Mouse (Mus musculus) WW6 (cell line): ENCODE data around the gene Ankrd17.

ENCODE experiments used
- DNase-seq: peaks from one replicate; pipeline ENCODE4 v3.0.0-alpha.2; 2013; ENCODE audit warnings: low read depth, low spot score

Gene Ankrd17

DNA sequence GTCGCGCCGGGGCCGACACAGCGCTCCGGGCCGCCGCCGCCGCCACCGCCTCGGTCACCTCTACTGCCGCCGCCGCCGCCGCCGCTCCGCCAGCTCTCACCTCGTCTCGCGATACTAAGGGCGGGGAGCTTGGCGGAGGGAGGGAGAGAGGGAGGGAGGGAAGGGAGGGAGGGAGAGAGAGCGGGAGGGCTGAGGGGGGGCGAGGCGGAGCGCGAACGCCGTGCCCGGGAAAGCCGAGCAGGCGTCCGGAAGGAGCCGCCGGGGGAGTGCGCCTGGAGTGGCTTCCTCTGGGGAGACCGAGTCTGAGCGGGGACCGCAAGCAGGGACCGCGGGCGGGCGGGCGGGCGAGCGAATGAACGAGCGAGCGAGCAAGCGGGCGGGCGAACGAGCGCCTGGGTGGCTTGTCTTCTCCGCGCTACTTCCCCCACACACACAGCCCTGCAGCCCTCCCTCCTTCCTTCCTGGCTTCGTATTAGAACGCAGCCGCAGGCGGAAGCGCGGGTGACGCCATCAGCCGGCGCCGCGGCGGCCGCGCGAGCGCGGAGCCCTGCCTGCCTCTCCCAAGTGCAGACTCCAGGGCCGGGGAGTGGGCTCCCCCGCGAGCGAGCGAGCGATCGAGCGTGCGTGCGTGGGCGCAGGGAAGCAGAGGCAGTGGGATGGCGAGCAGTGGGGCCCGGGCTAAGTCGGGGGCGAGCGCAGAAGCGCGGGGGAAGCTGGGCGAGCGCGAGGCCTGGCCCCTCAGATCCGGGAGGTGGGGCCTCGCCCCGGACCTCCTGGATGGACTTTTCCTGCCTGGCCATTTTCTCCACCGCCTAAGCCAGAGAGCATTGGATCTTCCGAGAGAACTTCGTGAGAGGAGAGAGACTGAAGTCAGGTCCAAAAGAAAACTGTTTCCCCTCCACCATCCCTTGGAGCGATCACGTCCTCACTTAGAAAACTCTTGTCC lies at the start of gene Ankrd17:
Gene Ankrd17 (minus strand): TSS at position 457 of the 946 bp plus-strand sequence.
- peak; percentile 75 for DNase-seq

DNA sequence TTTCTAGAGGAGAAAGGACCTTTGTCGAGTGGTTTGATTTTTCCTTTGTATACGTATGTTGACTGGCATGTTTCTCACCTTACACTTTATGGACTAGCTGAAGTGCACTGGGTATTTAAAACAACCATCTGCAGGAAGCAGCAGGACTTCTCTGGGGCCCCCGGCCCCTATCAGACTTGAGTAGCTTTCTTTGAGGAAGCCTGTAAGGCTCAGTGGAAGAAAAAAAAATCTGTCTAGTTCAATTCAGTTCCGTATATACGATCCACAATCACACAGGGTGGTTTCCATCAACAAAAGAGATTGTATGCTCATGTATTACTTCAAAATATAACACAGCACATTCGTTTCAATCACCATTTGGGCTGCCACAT lies 48.5 kb upstream of the Ankrd17 start:
- DNase-seq: no peak

GRCm38 (mm10) chr5:90414142-90414924 lies 48.0 kb upstream of the Ankrd17 start:
- no peak for DNase-seq

- no peak for DNase-seq
Measured at GRCm38 (mm10) chr5:90405210-90405609, 38.8 kb upstream of the Ankrd17 start.

DNA sequence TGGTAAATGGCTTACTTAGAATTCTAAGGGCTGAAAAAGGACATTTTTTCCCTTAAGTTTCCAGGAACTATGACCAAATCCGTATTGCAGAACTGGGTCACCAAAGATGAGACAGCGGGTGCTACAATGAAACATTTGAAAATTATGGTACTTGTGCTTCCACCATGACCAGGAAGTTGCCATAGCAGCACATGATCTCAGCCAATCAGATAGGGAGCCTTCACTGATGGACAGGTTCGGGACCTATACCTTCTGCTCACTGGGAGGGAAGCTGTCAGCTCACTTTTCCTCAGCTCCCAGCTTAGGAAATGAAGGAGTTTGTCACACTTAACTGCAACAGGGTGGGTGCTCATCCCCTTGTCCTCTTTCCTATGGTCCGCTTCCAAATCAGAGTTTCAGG lies 30.4 kb upstream of the Ankrd17 start:
- DNase-seq: no peak

DNA sequence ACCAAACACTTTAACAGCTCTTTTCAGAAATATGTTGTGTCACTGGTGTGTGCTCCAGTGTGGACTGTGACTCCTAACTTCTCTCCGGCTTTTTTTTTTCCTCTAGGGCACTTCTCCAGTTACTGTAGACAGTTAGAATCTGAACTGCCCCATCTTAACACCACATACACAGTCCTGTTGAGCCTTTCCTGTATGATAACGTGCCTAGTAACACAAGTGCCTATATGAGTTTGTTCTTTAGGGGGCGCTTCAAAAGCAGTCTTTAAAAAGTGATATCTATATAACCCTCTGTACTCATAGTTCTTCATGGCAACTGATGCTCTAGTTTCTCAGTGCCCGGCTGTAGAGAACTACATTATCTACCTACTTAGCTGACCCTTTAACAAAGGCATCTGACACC lies 27.9 kb upstream of the Ankrd17 start:
- no peak for DNase-seq

GRCm38 (mm10) chr5:90393764-90394163 lies 27.4 kb upstream of the Ankrd17 start:
- no peak for DNase-seq

- DNase-seq: peak; percentile 33
Measured at GRCm38 (mm10) chr5:90383080-90383479, 16.7 kb upstream of the Ankrd17 start.

DNA sequence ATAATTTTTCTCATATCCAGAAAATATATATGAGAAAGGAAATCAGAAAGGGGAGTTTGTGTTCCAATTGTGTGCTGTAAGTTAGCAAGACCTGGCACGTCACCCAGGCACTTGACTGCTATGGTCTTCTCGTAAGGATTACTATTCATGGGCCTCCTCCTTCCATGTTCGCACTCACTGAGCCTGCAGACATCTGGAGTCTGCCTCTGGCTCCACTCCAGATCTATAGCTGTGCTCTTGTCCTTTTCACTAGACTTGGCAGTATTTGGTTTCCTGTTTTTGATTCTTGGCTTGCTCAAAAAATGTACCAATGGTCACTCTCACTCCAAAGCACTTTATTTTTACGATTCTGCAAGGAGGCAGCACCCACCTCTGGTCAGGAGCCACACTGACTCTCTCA lies 15.1 kb upstream of the Ankrd17 start:
- DNase-seq: no peak

DNA sequence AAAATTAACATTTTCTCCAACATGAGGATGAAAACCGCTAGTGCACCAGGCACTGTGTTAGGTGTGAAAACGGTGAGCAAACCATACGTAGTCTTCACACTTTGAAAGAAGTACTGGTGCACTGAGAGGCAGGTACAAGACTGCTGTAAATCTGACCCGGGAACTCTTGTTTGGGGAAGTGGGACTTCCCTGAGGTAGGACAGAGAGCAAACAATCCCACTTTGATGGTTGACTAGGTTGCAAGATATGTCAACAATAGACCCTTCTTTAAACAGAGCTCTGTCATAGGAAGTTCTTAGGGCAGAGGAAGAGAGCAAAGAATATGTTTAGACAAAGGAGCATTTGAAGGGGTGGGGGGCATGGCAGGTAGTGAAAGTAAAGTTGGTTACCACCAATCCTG lies 7.3 kb upstream of the Ankrd17 start:
- no peak for DNase-seq

- DNase-seq: no peak
Measured at GRCm38 (mm10) chr5:90370401-90370800, 4.0 kb upstream of the Ankrd17 start.

GRCm38 (mm10) chr5:90367067-90367303 lies 608 bp upstream of the Ankrd17 start, which contains the start of gene Gm9958:
Gm9958 (plus strand) TSS chr5:90367204.
- DNase-seq: no peak

- DNase-seq: peak; percentile 20
Measured at GRCm38 (mm10) chr5:90365141-90365951, 1.0 kb downstream of the Ankrd17 start.

DNA sequence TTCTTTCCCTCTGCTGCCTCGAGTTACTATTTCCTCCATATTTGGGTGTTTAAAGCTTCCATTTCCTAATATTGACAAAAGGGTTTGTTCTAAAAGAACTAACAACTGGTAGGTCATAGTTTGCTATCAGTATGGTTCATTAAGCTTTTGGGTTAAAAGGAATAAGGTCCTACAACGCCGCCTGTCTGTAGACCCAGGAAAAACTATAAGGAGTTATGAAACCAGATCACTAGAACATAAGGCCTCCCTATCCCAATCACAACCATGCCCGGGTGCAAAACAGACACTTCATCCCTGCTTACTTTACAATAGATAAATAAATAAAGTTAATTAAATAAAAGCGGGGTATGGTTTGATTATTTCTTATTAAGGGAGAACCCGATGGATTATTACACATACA lies 1.9 kb downstream of the Ankrd17 start:
- no peak for DNase-seq

- no peak for DNase-seq
Measured at GRCm38 (mm10) chr5:90355824-90356223, 10.6 kb downstream of the Ankrd17 start.

- DNase-seq: no peak
Measured at GRCm38 (mm10) chr5:90353552-90354317, 12.6 kb downstream of the Ankrd17 start.

GRCm38 (mm10) chr5:90346877-90347276 lies 19.5 kb downstream of the Ankrd17 start:
- DNase-seq: no peak

GRCm38 (mm10) chr5:90340847-90341246 lies 25.5 kb downstream of the Ankrd17 start:
- no peak for DNase-seq

DNA sequence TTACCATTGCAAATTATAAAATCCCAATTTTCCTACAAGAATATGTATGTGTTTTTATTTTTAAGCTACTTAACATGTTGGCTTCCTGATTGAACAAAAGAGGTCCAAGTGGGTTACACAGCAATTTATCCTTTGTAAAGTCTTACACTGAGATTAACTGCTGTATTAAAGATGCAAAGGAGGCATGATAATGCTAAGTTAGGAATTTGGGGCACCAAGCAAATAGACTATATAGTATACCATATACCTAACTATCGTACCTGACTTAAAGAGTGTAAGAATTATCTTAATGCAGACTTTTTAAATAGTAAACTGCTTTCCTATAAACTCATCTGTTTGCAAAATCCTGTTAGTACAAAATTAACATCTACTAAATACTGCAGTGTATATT lies 26.4 kb downstream of the Ankrd17 start:
- no peak for DNase-seq

DNA sequence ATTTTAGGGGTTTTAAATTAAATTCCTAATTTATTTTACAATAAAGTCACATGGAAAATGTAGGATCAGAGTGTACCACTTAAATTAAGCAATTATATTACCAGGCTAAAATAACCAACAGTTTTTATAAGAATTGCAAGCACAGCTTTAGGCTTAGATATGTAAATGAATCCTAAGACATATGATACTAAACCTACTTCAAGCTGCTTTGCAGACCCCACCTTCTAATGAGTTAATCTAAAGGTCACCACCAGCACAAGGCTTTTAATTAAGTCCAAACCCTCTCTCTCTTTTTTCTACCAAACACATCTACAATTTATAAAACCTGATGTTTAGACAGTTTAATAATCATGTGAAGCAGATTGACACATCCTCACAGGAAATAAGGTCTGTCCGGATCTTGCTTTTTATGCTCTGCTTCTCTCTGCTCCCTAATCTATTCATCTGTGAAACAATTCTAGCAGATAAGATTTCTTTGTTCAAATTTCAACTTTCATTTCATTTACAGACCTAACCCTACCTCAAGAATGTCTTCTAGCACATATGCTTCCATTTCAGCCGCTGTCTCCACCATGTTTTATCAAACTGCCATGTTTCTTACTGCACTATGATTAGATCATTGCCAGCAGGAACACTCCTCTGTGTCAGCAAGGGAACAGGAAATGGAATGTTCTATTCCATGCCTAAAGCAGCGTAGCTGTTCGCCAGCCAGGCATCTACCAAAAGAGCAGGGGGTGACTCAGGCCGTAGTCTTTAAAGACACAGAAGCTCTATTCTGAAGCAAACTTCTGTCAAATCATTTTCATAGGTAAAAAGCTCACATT lies 27.0 kb downstream of the Ankrd17 start:
- no peak for DNase-seq
